Mouse (Mus musculus): Measurements from ENCODE around the gene Olfr995. TPM values are rescaled to one million over a fixed set of nuclear protein-coding genes. Genes with fewer than 3 reads are reported as not detected.

Gene Olfr995
- total RNA-seq (2017), result not detected in 2 replicates

- ATAC-seq (ENCODE audit: extremely low read depth, insufficient number of reproducible peaks, low FRiP score, poor library complexity, severe bottlenecking), result no peak
Measured at GRCm38 (mm10) chr2:85443539-85443938, at the start of gene Olfr995. Gene Olfr995, minus strand, starts transcription at chr2:85443639.

GRCm38 (mm10) chr2:85490396-85490795 is 47.0 kb upstream of the Olfr995 start:
- no peak for ATAC-seq (ENCODE audit: extremely low read depth, insufficient number of reproducible peaks, low FRiP score, poor library complexity, severe bottlenecking)

- no peak for ATAC-seq (ENCODE audit: extremely low read depth, insufficient number of reproducible peaks, low FRiP score, poor library complexity, severe bottlenecking)
Measured at GRCm38 (mm10) chr2:85466801-85467325, 23.4 kb upstream of the Olfr995 start.

- no peak for ATAC-seq (ENCODE audit: extremely low read depth, insufficient number of reproducible peaks, low FRiP score, poor library complexity, severe bottlenecking)
Measured at GRCm38 (mm10) chr2:85442546-85442945, 893 bp downstream of the Olfr995 start.

GRCm38 (mm10) chr2:85436351-85436750 is 7.1 kb downstream of the Olfr995 start, which contains the start of gene Olfr994:
Gene Olfr994, minus strand, starts transcription at chr2:85436451.
- no peak for ATAC-seq (ENCODE audit: extremely low read depth, insufficient number of reproducible peaks, low FRiP score, poor library complexity, severe bottlenecking)

- no peak for ATAC-seq (ENCODE audit: extremely low read depth, insufficient number of reproducible peaks, low FRiP score, poor library complexity, severe bottlenecking)
Measured at GRCm38 (mm10) chr2:85425893-85426292, 17.5 kb downstream of the Olfr995 start.

- no peak for ATAC-seq (ENCODE audit: extremely low read depth, insufficient number of reproducible peaks, low FRiP score, poor library complexity, severe bottlenecking)
Measured at GRCm38 (mm10) chr2:85414777-85415176, 28.7 kb downstream of the Olfr995 start, which contains the start of gene Olfr993. Gene Olfr993, minus strand, starts transcription at chr2:85414877.

- ATAC-seq (ENCODE audit: extremely low read depth, insufficient number of reproducible peaks, low FRiP score, poor library complexity, severe bottlenecking), result no peak
Measured at GRCm38 (mm10) chr2:85409369-85409768, 34.1 kb downstream of the Olfr995 start, which contains the start of gene Olfr992. Gene Olfr992, minus strand, starts transcription at chr2:85409469.

Other genes starting within 250 kb of the Olfr995 start
- not detected in 2 replicates for gene Lrrc55, start 246.4 kb downstream of the Olfr995 start, total RNA-seq (2017)
- gene Olfr987, start 104.3 kb downstream of the Olfr995 start, total RNA-seq (2017), result not detected in 2 replicates
- gene Olfr988, start 80.4 kb downstream of the Olfr995 start, total RNA-seq (2017), result not detected in 2 replicates
- not detected in 2 replicates for gene Olfr992, start 34.2 kb downstream of the Olfr995 start, total RNA-seq (2017)
- not detected in 2 replicates for gene Olfr993, start 28.8 kb downstream of the Olfr995 start, total RNA-seq (2017)
- gene Olfr994, start 7.2 kb downstream of the Olfr995 start, total RNA-seq (2017), result 0.23 TPM in 1 of 2 replicates, not detected in the other
- gene 4833423E24Rik, start 75.4 kb upstream of the Olfr995 start, total RNA-seq (2017), result not detected in 2 replicates
- gene Olfr996, start 135.6 kb upstream of the Olfr995 start, total RNA-seq (2017), result not detected in 2 replicates
- not detected in 2 replicates for gene Olfr998, start 145.3 kb upstream of the Olfr995 start, total RNA-seq (2017)
- not detected in 2 replicates for gene Olfr1000, start 168.3 kb upstream of the Olfr995 start, total RNA-seq (2017)
- not detected in 2 replicates for gene Olfr1002, start 207.1 kb upstream of the Olfr995 start, total RNA-seq (2017)
- gene Olfr154, start 220.8 kb upstream of the Olfr995 start, total RNA-seq (2017), result not detected in 2 replicates
- not detected in 2 replicates for gene Olfr1006, start 235.1 kb upstream of the Olfr995 start, total RNA-seq (2017)
- not detected in 2 replicates for gene Olfr1008, start 245.8 kb upstream of the Olfr995 start, total RNA-seq (2017)

All from neutrophil, adult 5-6 weeks (primary cell).